Mouse (Mus musculus): ENCODE measurements at regions not wholly inside any gene's neighbourhood (a gene's known extent, or its start where the extent isn't known, plus 50 kb on each side); places are given as distances from the start of the nearest gene placed in this dataset.
"Not testable (repeated sequence)": the region's sequence is repeated elsewhere in the genome, so short reads cannot be mapped to it uniquely, and the experiment has no call there.

DNA sequence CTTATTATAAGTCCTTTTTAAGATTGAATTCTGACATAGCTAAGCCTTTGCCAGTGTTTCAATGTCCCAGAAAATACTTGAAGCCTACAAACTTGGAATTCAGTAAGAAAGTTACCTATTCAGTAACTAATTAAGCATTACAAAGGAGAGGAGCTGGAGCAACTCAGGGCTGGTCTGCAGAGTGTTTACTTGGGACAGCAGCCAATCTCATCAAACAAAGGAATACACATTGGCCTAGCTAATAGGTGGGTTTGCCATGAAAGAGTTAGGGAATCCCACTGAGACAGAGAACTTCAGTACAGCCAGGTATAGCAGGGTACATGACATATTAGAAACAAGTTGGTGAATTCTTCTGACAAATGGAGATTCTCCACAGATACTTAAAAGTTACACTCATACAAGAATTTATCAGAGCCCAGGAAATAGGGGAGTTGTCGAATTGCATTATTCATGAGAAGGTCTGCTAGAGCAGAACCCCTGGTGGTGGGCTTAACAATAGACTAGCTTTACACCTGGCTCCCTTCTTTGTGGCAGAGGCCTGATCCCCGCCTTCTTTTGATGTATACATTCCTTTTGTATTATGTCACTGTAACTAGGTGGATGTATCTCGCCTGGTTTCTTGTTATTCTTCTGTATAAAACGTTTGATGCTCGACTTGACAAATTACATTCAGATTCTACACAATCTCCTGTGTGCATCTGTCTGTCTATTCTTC, 525.2 kb downstream of the 4930447F04Rik start:
- ATAC-seq (replicated peaks; ENCODE audit: low FRiP score, low read depth); H3K9ac ChIP-seq (ENCODE audit: low read depth, low read length); H3K4me1 ChIP-seq (replicated peaks; ENCODE audit: insufficient read depth, low read length); H3K4me3 ChIP-seq (replicated peaks; ENCODE audit: low read depth, low read length); DNase-seq (ENCODE audit: low spot score); H3K4me2 ChIP-seq (ENCODE audit: low read length); H3K36me3 ChIP-seq (ENCODE audit: insufficient read depth, low read length); H3K27ac ChIP-seq; H3K9me3 ChIP-seq (replicated peaks; ENCODE audit: low read length); H3K27me3 ChIP-seq (ENCODE audit: insufficient read depth, low read length): not testable (repeated sequence)
- 49% methylated on average over 5 of the region's 5 CpGs for WGBS

DNA sequence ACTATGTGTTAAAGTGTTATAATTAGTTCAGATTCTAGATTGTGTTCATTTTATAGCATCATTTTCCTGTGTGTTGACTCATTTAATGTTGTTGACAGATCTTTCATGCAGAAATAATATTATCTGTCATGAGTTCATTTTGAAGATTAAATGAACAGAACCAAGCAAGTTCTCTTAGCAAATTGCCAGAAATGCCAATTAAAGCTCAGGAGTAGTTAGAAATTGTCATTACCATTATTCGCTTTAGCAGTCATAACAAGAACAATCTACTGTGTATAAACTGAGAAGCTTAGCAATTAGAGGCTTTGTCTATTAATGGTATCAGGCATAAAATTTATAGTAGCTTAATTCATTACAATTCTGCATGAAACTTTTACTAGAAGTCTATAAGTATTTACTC, 534.2 kb downstream of the 4930447F04Rik start:
- ATAC-seq (replicated peaks; ENCODE audit: low FRiP score, low read depth) = no peak

DNA sequence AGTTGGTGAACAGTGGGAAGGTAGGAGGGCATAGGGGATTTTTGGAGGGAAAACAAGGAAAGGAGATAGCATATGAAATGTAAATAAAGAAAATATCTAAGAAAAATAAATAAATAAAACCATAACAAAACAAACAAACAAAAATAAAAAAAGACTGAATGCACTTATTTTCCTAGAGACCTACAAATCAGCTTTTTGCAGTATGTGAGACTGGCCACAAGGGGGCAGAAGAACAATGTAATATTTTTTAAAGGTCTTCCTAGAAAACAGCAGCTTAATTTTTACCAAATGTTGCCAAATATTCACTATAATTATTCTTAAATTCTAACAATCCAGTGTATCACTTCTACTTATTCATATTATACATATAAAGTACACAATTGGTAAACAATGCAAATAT, 569.4 kb downstream of the 4930447F04Rik start:
- DNase-seq (ENCODE audit: low spot score) (peak; percentile 30), ATAC-seq (replicated peaks; ENCODE audit: low FRiP score, low read depth) (no peak)
- no peaks in the 10 kb centered on the region for H3K9me3 ChIP-seq (replicated peaks; ENCODE audit: low read length)
- H3K27me3 ChIP-seq (ENCODE audit: insufficient read depth, low read length) = no peaks in the 10 kb centered on the region
- H3K27ac ChIP-seq = no peak overlapping the region
- no peaks in the 10 kb centered on the region for H3K4me1 ChIP-seq (replicated peaks; ENCODE audit: insufficient read depth, low read length)
- no peak overlapping the region for H3K4me2 ChIP-seq (ENCODE audit: low read length)
- peak; percentile 68 for TF ChIP-seq CTCF (IDR thresholded peaks at IDR 0.05; ENCODE audit: low read depth)
- H3K9ac ChIP-seq (ENCODE audit: low read depth, low read length) = no peak overlapping the region
- H3K36me3 ChIP-seq (ENCODE audit: insufficient read depth, low read length) = no peaks in the 10 kb centered on the region
- H3K4me3 ChIP-seq (replicated peaks; ENCODE audit: low read depth, low read length) = no peak overlapping the region

More for the DNA sequence above, 534.2 kb downstream of the 4930447F04Rik start:
- H3K27me3 ChIP-seq (ENCODE audit: insufficient read depth, low read length) = no peaks in the 10 kb centered on the region
- H3K27ac ChIP-seq = no peak overlapping the region
- no peak for TF ChIP-seq CTCF (IDR thresholded peaks at IDR 0.05; ENCODE audit: low read depth)
- no peak overlapping the region for H3K9ac ChIP-seq (ENCODE audit: low read depth, low read length)
- 95% methylated on average over 1 of the region's 1 CpGs for WGBS
- H3K4me3 ChIP-seq (replicated peaks; ENCODE audit: low read depth, low read length) = no peak overlapping the region
- no peak overlapping the region for H3K4me2 ChIP-seq (ENCODE audit: low read length)
- DNase-seq (ENCODE audit: low spot score) = no peak
- no peaks in the 10 kb centered on the region for H3K36me3 ChIP-seq (ENCODE audit: insufficient read depth, low read length)
- no peaks in the 10 kb centered on the region for H3K4me1 ChIP-seq (replicated peaks; ENCODE audit: insufficient read depth, low read length)
- no peaks in the 10 kb centered on the region for H3K9me3 ChIP-seq (replicated peaks; ENCODE audit: low read length)

DNA sequence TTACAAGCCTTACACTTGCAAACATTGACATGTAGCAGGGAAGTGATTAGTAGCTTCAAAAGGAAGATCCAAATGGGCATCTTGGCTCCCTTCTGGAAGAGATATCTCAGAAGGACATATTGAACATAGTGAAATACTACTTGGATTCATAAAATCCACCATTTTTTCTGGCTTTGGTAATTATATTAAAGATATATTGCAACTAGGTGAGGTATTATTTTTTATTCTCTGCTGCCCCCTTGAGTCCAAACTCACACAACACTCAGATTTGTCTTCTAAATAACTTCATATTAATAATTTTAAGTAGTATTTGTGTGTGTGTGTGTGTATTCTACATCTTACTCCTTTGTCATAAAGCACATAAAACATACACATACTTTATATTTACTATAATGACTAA, 588.5 kb downstream of the 4930447F04Rik start:
- DNase-seq (ENCODE audit: low spot score) (no peak), ATAC-seq (replicated peaks; ENCODE audit: low FRiP score, low read depth) (no peak)
- Histone ChIP-seq H3K9ac (ENCODE audit: low read depth, low read length) (no peak overlapping the region), H3K4me1 (replicated peaks; ENCODE audit: insufficient read depth, low read length) (no peaks in the 10 kb centered on the region), H3K27me3 (ENCODE audit: insufficient read depth, low read length) (no peaks in the 10 kb centered on the region), H3K36me3 (ENCODE audit: insufficient read depth, low read length) (no peaks in the 10 kb centered on the region), H3K4me3 (replicated peaks; ENCODE audit: low read depth, low read length) (no peak overlapping the region), H3K4me2 (ENCODE audit: low read length) (no peak overlapping the region), H3K27ac (no peak overlapping the region), H3K9me3 (replicated peaks; ENCODE audit: low read length) (no peaks in the 10 kb centered on the region)
- peak; percentile 22; the same call in 1 of the 2 replicates for TF ChIP-seq CTCF (IDR thresholded peaks at IDR 0.05; ENCODE audit: low read depth)
